Mouse (Mus musculus): ENCODE measurements around the gene Lix1. TPM values are rescaled to one million over a fixed set of nuclear protein-coding genes. Genes with fewer than 3 reads are reported as not detected.

Gene Lix1
- polyA plus RNA-seq, 1 experiment from 2014 or later = 10.2 TPM

- H3K9me3 ChIP-seq (replicated peaks; ENCODE audit: control insufficient read depth, low read length, poor library complexity, severe bottlenecking) = no peaks in the 10 kb centered on the region
- H3K36me3 ChIP-seq (ENCODE audit: control insufficient read depth, insufficient read depth, low read length) = no peaks in the 10 kb centered on the region
- H3K4me2 ChIP-seq (ENCODE audit: low read length) = no peak overlapping the region
- H3K4me1 ChIP-seq (ENCODE audit: control insufficient read depth, insufficient read depth, low read length) = peaks cover 3% of the 10 kb centered on the region; the same call in 1 of the 2 replicates
- no peak overlapping the region for H3K4me3 ChIP-seq (ENCODE audit: low read depth, low read length)
- H3K9ac ChIP-seq (ENCODE audit: low read depth, low read length) = no peak overlapping the region
- H3K27me3 ChIP-seq (ENCODE audit: control insufficient read depth, insufficient read depth, low read depth, low read length) = no peaks in the 10 kb centered on the region
- no peak overlapping the region for H3K27ac ChIP-seq (ENCODE audit: low read length)
- WGBS = 6% methylated on average over 1 of the region's 1 CpGs
- ATAC-seq = peak; percentile 66; the same call in 1 of the 2 replicates
Observed at GRCm38 (mm10) chr17:17498848-17499247, 96.4 kb downstream of the Lix1 start.

GRCm38 (mm10) chr17:17499278-17499677 is 96.8 kb downstream of the Lix1 start:
- Histone ChIP-seq H3K27me3 (ENCODE audit: control insufficient read depth, insufficient read depth, low read depth, low read length) (no peaks in the 10 kb centered on the region), H3K4me3 (ENCODE audit: low read depth, low read length) (no peak overlapping the region), H3K9ac (ENCODE audit: low read depth, low read length) (no peak overlapping the region), H3K36me3 (ENCODE audit: control insufficient read depth, insufficient read depth, low read length) (no peaks in the 10 kb centered on the region), H3K4me2 (ENCODE audit: low read length) (no peak overlapping the region), H3K4me1 (ENCODE audit: control insufficient read depth, insufficient read depth, low read length) (peaks cover 3% of the 10 kb centered on the region; the same call in 1 of the 2 replicates), H3K9me3 (replicated peaks; ENCODE audit: control insufficient read depth, low read length, poor library complexity, severe bottlenecking) (no peaks in the 10 kb centered on the region), H3K27ac (ENCODE audit: low read length) (no peak overlapping the region)
- no peak for ATAC-seq
- WGBS = 57% methylated on average over 3 of the region's 3 CpGs

DNA sequence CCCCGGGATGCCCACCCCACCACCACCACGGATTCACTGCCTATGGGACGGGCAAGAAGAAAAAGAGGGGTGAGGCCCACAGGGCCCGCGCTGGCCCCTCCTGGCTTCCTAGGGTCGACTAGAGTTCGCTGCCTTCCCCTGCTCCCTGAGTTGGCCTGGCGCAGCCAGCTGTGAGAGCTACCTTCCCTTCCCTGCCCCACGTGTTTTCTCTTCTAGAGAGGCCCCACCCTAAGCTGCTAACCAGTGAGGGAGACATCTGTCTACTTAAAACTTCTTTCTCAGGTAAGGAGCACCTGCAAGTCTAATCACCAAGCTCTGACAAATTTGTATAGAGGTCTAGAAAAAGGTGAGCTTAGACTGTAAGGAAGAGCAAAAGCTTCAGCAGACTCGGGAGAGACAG is 104.2 kb downstream of the Lix1 start:
- H3K4me2 ChIP-seq (ENCODE audit: low read length) = no peak overlapping the region
- H3K27me3 ChIP-seq (ENCODE audit: control insufficient read depth, insufficient read depth, low read depth, low read length) = no peaks in the 10 kb centered on the region
- H3K27ac ChIP-seq (ENCODE audit: low read length) = no peak overlapping the region
- H3K4me3 ChIP-seq (ENCODE audit: low read depth, low read length) = no peak overlapping the region
- ATAC-seq = no peak
- H3K36me3 ChIP-seq (ENCODE audit: control insufficient read depth, insufficient read depth, low read length) = no peaks in the 10 kb centered on the region
- H3K4me1 ChIP-seq (ENCODE audit: control insufficient read depth, insufficient read depth, low read length) = no peaks in the 10 kb centered on the region
- H3K9me3 ChIP-seq (replicated peaks; ENCODE audit: control insufficient read depth, low read length, poor library complexity, severe bottlenecking) = no peaks in the 10 kb centered on the region
- 95% methylated on average over 9 of the region's 10 CpGs for WGBS
- H3K9ac ChIP-seq (ENCODE audit: low read depth, low read length) = no peak overlapping the region

Other genes with a start within 250 kb of the Lix1 start
- 21.6 and 24.9 TPM in 2 replicates for gene Riok2, start 28.4 kb upstream of the Lix1 start, polyA plus RNA-seq (2015; fragmentation: Nextera tagmentation; extraction: Ambion mirVana)
- gene Lnpep, start 222.4 kb downstream of the Lix1 start, polyA plus RNA-seq (2015; fragmentation: Nextera tagmentation; extraction: Ambion mirVana) = 6.6 and 8.5 TPM in 2 replicates

Data from midbrain, embryonic 16.5 days (tissue).